Mouse (Mus musculus): ENCODE measurements around the gene Knop1. TPM values are rescaled to one million over a fixed set of nuclear protein-coding genes. Genes with fewer than 3 reads are reported as not detected.

The Knop1 gene
- polyA plus RNA-seq, 1 experiment from 2014 or later = 23.2 TPM

DNA sequence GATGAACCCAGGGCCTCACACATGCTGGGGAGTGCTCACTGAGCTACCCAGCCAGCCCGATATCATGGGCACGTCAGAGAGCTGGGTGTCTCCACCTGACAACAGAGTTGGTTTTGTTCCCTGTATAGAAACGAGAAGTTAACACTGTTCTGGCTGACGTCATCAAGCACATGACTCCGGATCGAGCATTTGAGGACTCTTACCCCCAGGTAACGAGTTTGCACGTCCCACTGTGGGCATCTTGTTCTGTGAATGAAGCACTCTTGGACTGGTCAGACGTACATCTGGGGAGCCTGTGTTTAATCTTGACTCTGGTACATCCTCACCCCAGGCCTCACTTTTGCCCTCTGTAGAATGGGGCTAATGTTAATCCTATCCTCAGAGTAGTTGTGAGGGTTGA is 59.2 kb downstream of the Knop1 start:
- H3K27me3 ChIP-seq (ENCODE audit: control insufficient read depth, insufficient read depth, low read depth, low read length) = no peaks in the 10 kb centered on the region
- no peak overlapping the region for H3K9ac ChIP-seq (ENCODE audit: low read depth, low read length)
- WGBS (ENCODE audit: insufficient replicate concordance) = 78% methylated on average over 9 of the region's 9 CpGs
- no peak overlapping the region for H3K27ac ChIP-seq (ENCODE audit: low read length)
- no peak overlapping the region for H3K4me3 ChIP-seq (ENCODE audit: low read depth, low read length)
- no peak for ATAC-seq (ENCODE audit: low read depth)
- H3K9me3 ChIP-seq (replicated peaks; ENCODE audit: control insufficient read depth, low read length) = no peaks in the 10 kb centered on the region
- H3K4me1 ChIP-seq (ENCODE audit: control insufficient read depth, low read depth, low read length) = no peaks in the 10 kb centered on the region
- H3K36me3 ChIP-seq (ENCODE audit: control insufficient read depth, insufficient read depth) = peaks cover 3% of the 10 kb centered on the region; the same call in 1 of the 2 replicates
- H3K4me2 ChIP-seq (ENCODE audit: low read depth, low read length) = no peak overlapping the region

GRCm38 (mm10) chr7:118795779-118796178 is 60.3 kb downstream of the Knop1 start:
- Histone ChIP-seq H3K4me3 (ENCODE audit: low read depth, low read length) (no peak overlapping the region), H3K4me1 (ENCODE audit: control insufficient read depth, low read depth, low read length) (no peaks in the 10 kb centered on the region), H3K27me3 (ENCODE audit: control insufficient read depth, insufficient read depth, low read depth, low read length) (no peaks in the 10 kb centered on the region), H3K9me3 (replicated peaks; ENCODE audit: control insufficient read depth, low read length) (no peaks in the 10 kb centered on the region), H3K9ac (ENCODE audit: low read depth, low read length) (no peak overlapping the region), H3K36me3 (ENCODE audit: control insufficient read depth, insufficient read depth) (peaks cover 3% of the 10 kb centered on the region; the same call in 1 of the 2 replicates), H3K4me2 (ENCODE audit: low read depth, low read length) (no peak overlapping the region), H3K27ac (ENCODE audit: low read length) (no peak overlapping the region)
- ATAC-seq (ENCODE audit: low read depth) = no peak
- WGBS (ENCODE audit: insufficient replicate concordance) = 76% methylated on average over 8 of the region's 8 CpGs

GRCm38 (mm10) chr7:118793899-118794298 is 62.2 kb downstream of the Knop1 start:
- Histone ChIP-seq H3K27me3 (ENCODE audit: control insufficient read depth, insufficient read depth, low read depth, low read length) (no peaks in the 10 kb centered on the region), H3K27ac (ENCODE audit: low read length) (no peak overlapping the region), H3K4me3 (ENCODE audit: low read depth, low read length) (no peak overlapping the region), H3K4me2 (ENCODE audit: low read depth, low read length) (no peak overlapping the region), H3K9me3 (replicated peaks; ENCODE audit: control insufficient read depth, low read length) (no peaks in the 10 kb centered on the region), H3K4me1 (ENCODE audit: control insufficient read depth, low read depth, low read length) (no peaks in the 10 kb centered on the region), H3K36me3 (ENCODE audit: control insufficient read depth, insufficient read depth) (no peaks in the 10 kb centered on the region), H3K9ac (ENCODE audit: low read depth, low read length) (no peak overlapping the region)
- ATAC-seq (ENCODE audit: low read depth) = no peak
- WGBS (ENCODE audit: insufficient replicate concordance) = 74% methylated on average over 8 of the region's 8 CpGs

Other genes starting within 250 kb of the Knop1 start
- 35.9 and 37.9 TPM in 2 replicates for gene Gde1, start 150.5 kb downstream of the Knop1 start, polyA plus RNA-seq (2015; fragmentation: Nextera tagmentation; extraction: Ambion mirVana)
- 8.3 and 8.9 TPM in 2 replicates for gene Ccp110, start 143.7 kb downstream of the Knop1 start, polyA plus RNA-seq (2015; fragmentation: Nextera tagmentation; extraction: Ambion mirVana)
- 29.9 and 31.3 TPM in 2 replicates for gene Vps35l, start 116.0 kb downstream of the Knop1 start, polyA plus RNA-seq (2015; fragmentation: Nextera tagmentation; extraction: Ambion mirVana)
- gene Iqck, start 502 bp downstream of the Knop1 start, polyA plus RNA-seq (2015; fragmentation: Nextera tagmentation; extraction: Ambion mirVana) = 0.26 and 0.27 TPM in 2 replicates
- gene Gprc5b, start 139.0 kb upstream of the Knop1 start, polyA plus RNA-seq (2015; fragmentation: Nextera tagmentation; extraction: Ambion mirVana) = 0.28 and 0.54 TPM in 2 replicates